Mouse (Mus musculus): ENCODE measurements around the gene Kdm4b.

GRCm38 (mm10) chr17:56329267-56329666 is 3.4 kb downstream of the Kdm4b start:
- TF ChIP-seq CTCF (IDR thresholded peaks at IDR 0.05; ENCODE audit: low read depth, low read length): no peak
- no peak for TF ChIP-seq POLR2A (IDR thresholded peaks at IDR 0.05; ENCODE audit: extremely low read depth, insufficient read depth, low read length)

Measured in liver, adult 2 months (tissue).